Mouse (Mus musculus): ENCODE measurements at regions not wholly inside any gene's neighbourhood (a gene's known extent, or its start where the extent isn't known, plus 50 kb on each side); places are given as distances from the start of the nearest gene placed in this dataset.

DNA sequence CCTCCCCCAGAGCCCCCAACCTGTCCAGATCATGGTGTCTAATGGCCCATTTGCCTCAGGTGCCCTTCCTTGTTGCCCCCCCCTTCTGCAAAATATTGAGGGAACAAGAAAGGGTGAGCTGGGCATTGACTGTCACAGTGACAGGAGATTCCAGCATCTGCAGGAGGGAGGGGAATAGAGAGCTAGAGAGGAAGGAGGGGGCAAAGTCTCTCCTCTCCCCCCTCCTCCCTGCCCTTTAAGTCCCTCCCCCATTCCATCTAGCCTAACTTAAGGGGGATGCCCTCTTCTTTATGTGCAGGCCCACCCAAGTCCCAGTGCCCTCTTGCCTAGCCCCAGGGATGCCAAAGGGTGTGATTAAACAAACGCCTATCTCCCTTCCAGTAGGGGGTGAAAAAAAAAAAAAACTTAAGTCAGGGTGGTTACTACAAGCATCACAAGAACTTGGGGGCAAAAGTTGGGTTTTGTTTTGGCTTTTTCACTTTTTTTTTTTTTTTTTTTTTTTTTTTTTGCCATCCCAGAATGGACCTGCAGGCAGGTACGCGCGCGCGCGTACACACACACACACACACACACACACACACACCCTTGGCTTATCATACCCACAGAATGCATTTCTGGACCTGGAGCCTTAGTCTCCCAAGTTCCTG lies 84.8 kb upstream of the Hsd17b12 start:
- H3K4me2 ChIP-seq (ENCODE audit: low read depth), result peak overlapping the region; percentile 86
- DNase-seq (no peak), ATAC-seq (no peak)
- peaks cover 13% of the 10 kb centered on the region for H3K4me1 ChIP-seq (ENCODE audit: insufficient read depth)
- TF ChIP-seq CTCF (IDR thresholded peaks at IDR 0.05; ENCODE audit: low read depth), result no peak
- H3K27ac ChIP-seq (ENCODE audit: low read depth, low read length), result no peak overlapping the region
- H3K9ac ChIP-seq, result no peak overlapping the region
- no peaks in the 10 kb centered on the region for H3K36me3 ChIP-seq (ENCODE audit: insufficient read depth)
- peaks cover 53% of the 10 kb centered on the region for H3K27me3 ChIP-seq (ENCODE audit: insufficient read depth, low read length)
- peak overlapping the region; percentile 59 for H3K4me3 ChIP-seq (ENCODE audit: low read depth, low read length)
- H3K9me3 ChIP-seq (ENCODE audit: low read length), result no peaks in the 10 kb centered on the region
- 0% methylated on average over 7 of the region's 7 CpGs for WGBS

DNA sequence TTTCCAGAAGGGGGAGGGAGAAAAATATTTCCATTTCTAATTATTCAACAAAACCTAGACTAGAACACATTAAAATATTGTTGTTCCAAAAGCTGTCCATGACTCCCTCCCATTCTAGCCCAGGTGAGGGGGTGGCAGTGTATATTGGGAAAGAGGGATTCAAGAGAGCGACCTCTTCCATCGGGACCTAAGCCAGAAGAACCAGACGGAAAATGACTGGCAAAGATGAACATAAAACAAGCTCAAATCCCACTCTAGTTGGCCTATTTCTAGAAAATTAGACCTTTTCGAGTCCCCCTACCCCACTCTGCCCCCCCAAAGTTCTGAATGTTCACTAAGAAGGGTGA lies 84.3 kb upstream of the Hsd17b12 start:
- ATAC-seq (no peak), DNase-seq (no peak)
- 5% methylated on average over 4 of the region's 4 CpGs for WGBS
- H3K9me3 ChIP-seq (ENCODE audit: low read length), result no peaks in the 10 kb centered on the region
- no peak overlapping the region for H3K9ac ChIP-seq
- peaks cover 10% of the 10 kb centered on the region; the same call in 1 of the 2 replicates for H3K4me1 ChIP-seq (ENCODE audit: insufficient read depth)
- H3K4me3 ChIP-seq (ENCODE audit: low read depth, low read length), result peak overlapping the region; percentile 53
- no peaks in the 10 kb centered on the region for H3K36me3 ChIP-seq (ENCODE audit: insufficient read depth)
- no peak for TF ChIP-seq CTCF (IDR thresholded peaks at IDR 0.05; ENCODE audit: low read depth)
- H3K4me2 ChIP-seq (ENCODE audit: low read depth), result peak overlapping the region; percentile 86
- peaks cover 53% of the 10 kb centered on the region for H3K27me3 ChIP-seq (ENCODE audit: insufficient read depth, low read length)
- no peak overlapping the region for H3K27ac ChIP-seq (ENCODE audit: low read depth, low read length)

DNA sequence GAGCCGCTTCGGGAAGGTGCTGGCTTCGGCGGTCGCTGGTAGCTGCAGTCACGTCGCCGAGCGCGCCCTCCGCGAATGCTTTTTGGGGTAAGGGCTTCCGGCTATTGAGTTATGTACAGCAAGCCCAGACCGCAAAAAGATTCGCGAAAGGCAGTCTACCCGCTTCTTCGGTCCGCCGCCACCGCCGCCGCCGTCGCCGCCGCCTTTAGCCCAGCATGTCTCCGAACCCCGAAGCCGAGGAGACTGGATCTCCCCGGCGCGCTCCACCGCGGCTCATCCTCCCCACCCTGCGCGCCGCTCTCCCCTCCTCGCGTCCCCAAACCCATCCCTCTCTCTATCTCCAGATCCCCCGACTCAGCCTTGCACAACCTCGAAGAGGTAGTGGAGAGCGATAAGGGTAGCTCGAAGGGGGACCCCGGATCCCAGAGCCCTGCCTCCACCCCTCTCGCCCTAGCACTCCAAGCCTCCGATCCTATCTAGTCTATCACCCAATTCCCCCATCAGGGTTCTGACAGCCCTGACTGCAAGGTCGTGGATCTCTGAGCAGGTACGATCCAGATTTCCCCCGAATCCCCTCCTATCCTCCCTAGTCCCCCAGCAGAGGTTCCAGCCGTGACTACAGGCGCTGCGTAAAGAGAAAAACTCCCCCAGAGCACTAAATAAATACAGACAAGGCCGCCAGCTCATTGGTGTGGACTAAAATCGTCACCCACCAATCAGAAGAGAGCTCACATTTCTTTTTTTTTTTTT lies 83.7 kb upstream of the Hsd17b12 start:
- Histone ChIP-seq H3K4me3 (ENCODE audit: low read depth, low read length) (peak overlapping the region; percentile 53), H3K4me1 (ENCODE audit: insufficient read depth) (peaks cover 10% of the 10 kb centered on the region; the same call in 1 of the 2 replicates), H3K4me2 (ENCODE audit: low read depth) (peak overlapping the region; percentile 86), H3K27ac (ENCODE audit: low read depth, low read length) (peak overlapping the region; percentile 72), H3K27me3 (ENCODE audit: insufficient read depth, low read length) (peaks cover 53% of the 10 kb centered on the region), H3K36me3 (ENCODE audit: insufficient read depth) (no peaks in the 10 kb centered on the region), H3K9ac (peak overlapping the region; percentile 50), H3K9me3 (ENCODE audit: low read length) (no peaks in the 10 kb centered on the region)
- under 1% methylated on average over 55 of the region's 55 CpGs for WGBS
- ATAC-seq (peak; percentile 77), DNase-seq (peak; percentile 90)
- TF ChIP-seq CTCF (IDR thresholded peaks at IDR 0.05; ENCODE audit: low read depth), result no peak

DNA sequence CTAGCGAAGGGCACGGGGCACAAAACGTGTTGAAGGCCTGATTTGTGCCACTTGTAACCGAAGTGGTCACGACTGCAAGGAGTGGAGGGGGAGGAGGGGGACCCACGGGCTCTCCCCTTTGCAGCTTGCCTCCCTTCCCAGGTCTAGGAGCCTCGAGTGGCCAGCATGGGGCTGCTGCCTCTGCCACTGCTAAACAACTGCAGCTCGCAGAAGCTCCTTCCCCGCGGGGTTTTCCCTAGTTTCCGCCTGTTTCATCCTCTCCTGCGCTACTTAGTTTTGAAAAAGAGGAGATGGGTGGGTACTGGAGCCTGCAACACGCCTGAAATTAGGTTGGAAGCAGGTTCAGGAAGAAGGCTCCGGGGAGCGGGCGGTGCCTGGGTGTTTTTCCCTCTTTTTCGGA lies 82.6 kb upstream of the Hsd17b12 start:
- H3K9me3 ChIP-seq (ENCODE audit: low read length), result no peaks in the 10 kb centered on the region
- H3K4me2 ChIP-seq (ENCODE audit: low read depth), result peak overlapping the region; percentile 86
- 5% methylated on average over 17 of the region's 17 CpGs for WGBS
- H3K27me3 ChIP-seq (ENCODE audit: insufficient read depth, low read length), result peaks cover 53% of the 10 kb centered on the region
- H3K4me1 ChIP-seq (ENCODE audit: insufficient read depth), result peaks cover 10% of the 10 kb centered on the region; the same call in 1 of the 2 replicates
- DNase-seq, result peak; percentile 7
- no peaks in the 10 kb centered on the region for H3K36me3 ChIP-seq (ENCODE audit: insufficient read depth)
- no peak for TF ChIP-seq CTCF (IDR thresholded peaks at IDR 0.05; ENCODE audit: low read depth)
- no peak overlapping the region for H3K27ac ChIP-seq (ENCODE audit: low read depth, low read length)
- ATAC-seq, result no peak
- H3K4me3 ChIP-seq (ENCODE audit: low read depth, low read length), result peak overlapping the region; percentile 53
- H3K9ac ChIP-seq, result no peak overlapping the region

DNA sequence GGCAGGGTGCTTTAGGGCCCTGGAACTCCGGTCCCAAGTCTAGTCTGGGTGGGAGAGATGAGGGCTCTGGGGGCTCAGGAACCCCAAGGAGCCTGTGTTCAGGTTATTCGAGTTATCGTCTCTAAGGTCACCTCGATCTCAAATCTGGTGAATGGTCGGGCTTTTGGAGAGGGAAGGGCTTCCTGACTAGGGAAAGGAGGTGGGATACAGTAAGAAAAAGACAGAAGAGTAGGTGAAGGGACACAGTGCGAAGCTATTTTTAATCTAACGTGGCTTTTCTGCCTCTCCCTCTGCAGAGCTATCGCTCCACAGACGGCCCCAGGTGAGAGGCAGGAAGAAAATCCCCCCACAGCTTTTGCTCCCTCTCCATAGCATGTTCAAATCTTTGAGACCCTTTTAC lies 81.8 kb upstream of the Hsd17b12 start:
- 13% methylated on average over 9 of the region's 9 CpGs for WGBS
- no peak for DNase-seq

GRCm38 (mm10) chr2:94236479-94236878 lies 78.7 kb upstream of the Hsd17b12 start:
- 43% methylated on average over 3 of the region's 3 CpGs for WGBS
- Histone ChIP-seq H3K27ac (ENCODE audit: low read depth, low read length) (no peak overlapping the region), H3K4me3 (ENCODE audit: low read depth, low read length) (no peak overlapping the region), H3K4me1 (ENCODE audit: insufficient read depth) (peaks cover 4% of the 10 kb centered on the region; the same call in 1 of the 2 replicates), H3K4me2 (ENCODE audit: low read depth) (no peak overlapping the region), H3K36me3 (ENCODE audit: insufficient read depth) (no peaks in the 10 kb centered on the region), H3K27me3 (ENCODE audit: insufficient read depth, low read length) (peaks cover 24% of the 10 kb centered on the region), H3K9ac (no peak overlapping the region), H3K9me3 (ENCODE audit: low read length) (no peaks in the 10 kb centered on the region)
- DNase-seq, result no peak
- TF ChIP-seq CTCF (IDR thresholded peaks at IDR 0.05; ENCODE audit: low read depth), result no peak
- no peak for ATAC-seq

More for the DNA sequence above, 81.8 kb upstream of the Hsd17b12 start:
- TF ChIP-seq CTCF (IDR thresholded peaks at IDR 0.05; ENCODE audit: low read depth), result no peak
- no peak overlapping the region for H3K9ac ChIP-seq
- H3K4me3 ChIP-seq (ENCODE audit: low read depth, low read length), result 0 out of 2 replicates have a peak overlapping the region, but pooled peaks have one; percentile 2
- H3K27ac ChIP-seq (ENCODE audit: low read depth, low read length), result no peak overlapping the region
- ATAC-seq, result no peak
- peak overlapping the region; percentile 19; the same call in 1 of the 2 replicates for H3K4me2 ChIP-seq (ENCODE audit: low read depth)
- H3K36me3 ChIP-seq (ENCODE audit: insufficient read depth), result no peaks in the 10 kb centered on the region
- peaks cover 6% of the 10 kb centered on the region; the same call in 1 of the 2 replicates for H3K4me1 ChIP-seq (ENCODE audit: insufficient read depth)
- H3K27me3 ChIP-seq (ENCODE audit: insufficient read depth, low read length), result peaks cover 47% of the 10 kb centered on the region
- H3K9me3 ChIP-seq (ENCODE audit: low read length), result no peaks in the 10 kb centered on the region

DNA sequence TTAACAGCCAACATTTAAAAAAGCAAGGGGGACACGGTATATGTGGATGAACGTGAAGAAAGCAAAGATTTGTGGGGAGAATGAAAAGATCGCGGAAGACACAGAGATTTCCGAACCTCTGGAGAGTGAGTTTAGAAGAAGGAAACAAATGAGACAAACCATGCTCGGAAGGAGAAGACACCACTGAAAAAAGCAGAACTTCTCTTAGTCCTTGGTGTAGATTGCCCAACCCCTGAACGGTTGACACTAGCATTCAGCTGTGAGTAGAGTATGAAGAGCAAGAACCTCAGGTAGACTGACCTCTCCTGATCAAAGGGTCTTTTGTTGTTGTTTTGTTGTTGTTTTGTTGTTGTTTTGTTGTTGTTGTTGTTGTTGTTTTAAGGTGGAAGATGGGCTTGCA lies 75.8 kb upstream of the Hsd17b12 start:
- no peaks in the 10 kb centered on the region for H3K4me1 ChIP-seq (ENCODE audit: insufficient read depth)
- no peaks in the 10 kb centered on the region for H3K36me3 ChIP-seq (ENCODE audit: insufficient read depth)
- no peak overlapping the region for H3K9ac ChIP-seq
- WGBS, result 92% methylated on average over 7 of the region's 7 CpGs
- DNase-seq (no peak), ATAC-seq (no peak)
- H3K4me3 ChIP-seq (ENCODE audit: low read depth, low read length), result no peak overlapping the region
- H3K4me2 ChIP-seq (ENCODE audit: low read depth), result no peak overlapping the region
- no peak overlapping the region for H3K27ac ChIP-seq (ENCODE audit: low read depth, low read length)
- H3K27me3 ChIP-seq (ENCODE audit: insufficient read depth, low read length), result peaks cover 3% of the 10 kb centered on the region
- no peaks in the 10 kb centered on the region for H3K9me3 ChIP-seq (ENCODE audit: low read length)
- TF ChIP-seq CTCF (IDR thresholded peaks at IDR 0.05; ENCODE audit: low read depth), result no peak
